Mouse (Mus musculus): ENCODE results near the gene Mrpl48. TPM values are rescaled to one million over a fixed set of nuclear protein-coding genes. Genes with fewer than 3 reads are reported as not detected.
"Not testable (repeated sequence)": the region's sequence is repeated elsewhere in the genome, so short reads cannot be mapped to it uniquely, and the experiment has no call there.

The Mrpl48 gene
- polyA plus RNA-seq, 1 experiment from 2014 or later: 77.3 TPM

- ATAC-seq (ENCODE audit: insufficient read depth, low FRiP score, low read depth): no peak
Measured at GRCm38 (mm10) chr7:100582235-100582634, 25.9 kb downstream of the Mrpl48 start.

GRCm38 (mm10) chr7:100578794-100579193 is 29.3 kb downstream of the Mrpl48 start:
- Histone ChIP-seq H3K4me3 (replicated peaks) (no peak overlapping the region), H3K4me1 (peaks cover 4% of the 10 kb centered on the region; the same call in 1 of the 2 replicates), H3K4me2 (no peak overlapping the region), H3K36me3 (no peaks in the 10 kb centered on the region), H3K9ac (no peak overlapping the region), H3K27ac (no peak overlapping the region), H3K27me3 (replicated peaks) (no peaks in the 10 kb centered on the region), H3K9me3 (no peaks in the 10 kb centered on the region)
- ATAC-seq (ENCODE audit: insufficient read depth, low FRiP score, low read depth): no peak
- 89% methylated on average over 2 of the region's 2 CpGs for WGBS

More at GRCm38 (mm10) chr7:100582235-100582634, 25.9 kb downstream of the Mrpl48 start:
- Histone ChIP-seq H3K4me1 (peaks cover 4% of the 10 kb centered on the region; the same call in 1 of the 2 replicates), H3K27ac (no peak overlapping the region), H3K4me3 (replicated peaks) (peak overlapping the region; percentile 65), H3K36me3 (no peaks in the 10 kb centered on the region), H3K9ac (peak overlapping the region; percentile 71; the same call in 1 of the 2 replicates), H3K27me3 (replicated peaks) (no peaks in the 10 kb centered on the region), H3K9me3 (no peaks in the 10 kb centered on the region), H3K4me2 (peak overlapping the region; percentile 72)
- WGBS: 37% methylated on average over 7 of the region's 7 CpGs

- Histone ChIP-seq H3K27me3 (replicated peaks) (no peaks in the 10 kb centered on the region), H3K4me1 (no peaks in the 10 kb centered on the region), H3K4me3 (replicated peaks) (no peak overlapping the region), H3K9ac (no peak overlapping the region), H3K4me2 (no peak overlapping the region), H3K27ac (no peak overlapping the region), H3K9me3 (no peaks in the 10 kb centered on the region), H3K36me3 (0 out of 2 replicates have a peak, but pooled peaks cover 3% of the 10 kb centered on the region)
- 82% methylated on average over 4 of the region's 4 CpGs for WGBS
- no peak for ATAC-seq (ENCODE audit: insufficient read depth, low FRiP score, low read depth)
Measured at GRCm38 (mm10) chr7:100572704-100573103, 35.4 kb downstream of the Mrpl48 start.

GRCm38 (mm10) chr7:100572061-100572460 is 36.0 kb downstream of the Mrpl48 start:
- no peak overlapping the region for H3K27ac ChIP-seq
- H3K4me2 ChIP-seq: no peak overlapping the region
- H3K27me3 ChIP-seq (replicated peaks): no peaks in the 10 kb centered on the region
- H3K9ac ChIP-seq: no peak overlapping the region
- H3K36me3 ChIP-seq: peaks cover 6% of the 10 kb centered on the region; the same call in 1 of the 2 replicates
- ATAC-seq (ENCODE audit: insufficient read depth, low FRiP score, low read depth): no peak
- WGBS: 71% methylated on average over 4 of the region's 4 CpGs
- no peaks in the 10 kb centered on the region for H3K4me1 ChIP-seq
- H3K4me3 ChIP-seq (replicated peaks): no peak overlapping the region
- H3K9me3 ChIP-seq: no peaks in the 10 kb centered on the region

- WGBS: 67% methylated on average over 3 of the region's 3 CpGs
- ATAC-seq (ENCODE audit: insufficient read depth, low FRiP score, low read depth): no peak; the same call in 1 of the 2 replicates
Measured at GRCm38 (mm10) chr7:100570930-100571715, 37.0 kb downstream of the Mrpl48 start.

GRCm38 (mm10) chr7:100569907-100570306 is 38.2 kb downstream of the Mrpl48 start:
- Histone ChIP-seq H3K36me3 (peaks cover 9% of the 10 kb centered on the region; the same call in 1 of the 2 replicates), H3K9me3 (no peaks in the 10 kb centered on the region), H3K27me3 (replicated peaks) (no peaks in the 10 kb centered on the region), H3K9ac (no peak overlapping the region), H3K4me2 (no peak overlapping the region), H3K4me3 (replicated peaks) (no peak overlapping the region), H3K27ac (no peak overlapping the region), H3K4me1 (no peaks in the 10 kb centered on the region)
- ATAC-seq (ENCODE audit: insufficient read depth, low FRiP score, low read depth): no peak

More at GRCm38 (mm10) chr7:100570930-100571715, 37.0 kb downstream of the Mrpl48 start:
- no peaks in the 10 kb centered on the region for H3K9me3 ChIP-seq
- peaks cover 6% of the 10 kb centered on the region; the same call in 1 of the 2 replicates for H3K36me3 ChIP-seq
- no peak overlapping the region for H3K27ac ChIP-seq
- no peaks in the 10 kb centered on the region for H3K4me1 ChIP-seq
- no peak overlapping the region for H3K4me3 ChIP-seq (replicated peaks)
- H3K27me3 ChIP-seq (replicated peaks): no peaks in the 10 kb centered on the region
- H3K9ac ChIP-seq: no peak overlapping the region
- no peak overlapping the region for H3K4me2 ChIP-seq

- not testable (repeated sequence) for H3K4me3 ChIP-seq (replicated peaks); H3K9me3 ChIP-seq; H3K4me1 ChIP-seq; H3K27ac ChIP-seq; H3K4me2 ChIP-seq; ATAC-seq (ENCODE audit: insufficient read depth, low FRiP score, low read depth); H3K36me3 ChIP-seq; H3K9ac ChIP-seq; H3K27me3 ChIP-seq (replicated peaks)
- WGBS: 83% methylated on average over 5 of the region's 5 CpGs
Measured at GRCm38 (mm10) chr7:100567238-100567637, 40.9 kb downstream of the Mrpl48 start.

GRCm38 (mm10) chr7:100561861-100562587 is 46.1 kb downstream of the Mrpl48 start:
- Histone ChIP-seq H3K9ac (no peak overlapping the region), H3K9me3 (no peaks in the 10 kb centered on the region), H3K36me3 (peaks cover 5% of the 10 kb centered on the region; the same call in 1 of the 2 replicates), H3K27me3 (replicated peaks) (no peaks in the 10 kb centered on the region), H3K27ac (no peak overlapping the region), H3K4me2 (no peak overlapping the region), H3K4me1 (no peaks in the 10 kb centered on the region), H3K4me3 (replicated peaks) (no peak overlapping the region)
- ATAC-seq (ENCODE audit: insufficient read depth, low FRiP score, low read depth): no peak
- 79% methylated on average over 11 of the region's 11 CpGs for WGBS

GRCm38 (mm10) chr7:100559331-100559730 is 48.8 kb downstream of the Mrpl48 start:
- peak; percentile 27; the same call in 1 of the 2 replicates for ATAC-seq (ENCODE audit: insufficient read depth, low FRiP score, low read depth)
- Histone ChIP-seq H3K36me3 (no peaks in the 10 kb centered on the region), H3K4me2 (no peak overlapping the region), H3K27me3 (replicated peaks) (no peaks in the 10 kb centered on the region), H3K9me3 (no peaks in the 10 kb centered on the region), H3K9ac (no peak overlapping the region), H3K4me1 (peaks cover 4% of the 10 kb centered on the region; the same call in 1 of the 2 replicates), H3K27ac (no peak overlapping the region), H3K4me3 (replicated peaks) (no peak overlapping the region)
- 66% methylated on average over 4 of the region's 4 CpGs for WGBS

GRCm38 (mm10) chr7:100557241-100557640 is 50.9 kb downstream of the Mrpl48 start:
- Histone ChIP-seq H3K4me3 (replicated peaks) (no peak overlapping the region), H3K27me3 (replicated peaks) (no peaks in the 10 kb centered on the region), H3K36me3 (no peaks in the 10 kb centered on the region), H3K4me1 (peaks cover 4% of the 10 kb centered on the region; the same call in 1 of the 2 replicates), H3K4me2 (no peak overlapping the region), H3K9ac (no peak overlapping the region), H3K27ac (no peak overlapping the region), H3K9me3 (no peaks in the 10 kb centered on the region)
- 71% methylated on average over 5 of the region's 5 CpGs for WGBS
- no peak for ATAC-seq (ENCODE audit: insufficient read depth, low FRiP score, low read depth)

GRCm38 (mm10) chr7:100555431-100555951 is 52.6 kb downstream of the Mrpl48 start:
- WGBS: 40% methylated on average over 13 of the region's 13 CpGs
- H3K27me3 ChIP-seq (replicated peaks): no peaks in the 10 kb centered on the region
- no peak overlapping the region for H3K4me3 ChIP-seq (replicated peaks)
- ATAC-seq (ENCODE audit: insufficient read depth, low FRiP score, low read depth): peak; percentile 28; the same call in 1 of the 2 replicates
- peak overlapping the region; percentile 6 for H3K4me2 ChIP-seq
- H3K9ac ChIP-seq: no peak overlapping the region
- H3K27ac ChIP-seq: peak overlapping the region; percentile 82
- no peaks in the 10 kb centered on the region for H3K9me3 ChIP-seq
- H3K4me1 ChIP-seq: peaks cover 4% of the 10 kb centered on the region; the same call in 1 of the 2 replicates
- H3K36me3 ChIP-seq: no peaks in the 10 kb centered on the region
